Mouse (Mus musculus) CH12.LX (cell line): ENCODE results near the gene Nup133.

Source experiments
- BHLHE40 ChIP-seq: IDR thresholded peaks from 2 replicates; pipeline ENCODE4 v1.6.1; 2011; ENCODE audit warnings: mild to moderate bottlenecking, low read depth, low read length, improper control_type of control experiment
- CTCF ChIP-seq, 2 experiments: IDR thresholded peaks in 1 of 2; conservative IDR thresholded peaks in 1 of 2; 2 replicates each; pipeline ENCODE4 v1.5.1; 2011 to 2012; ENCODE audit warnings: low read depth in 2 of 2, low read length in 2 of 2, improper control_type of control experiment in 1 of 2, inconsistent platforms in 1 of 2, mild to moderate bottlenecking in 1 of 2, moderate library complexity in 1 of 2
- E2F4 ChIP-seq: IDR thresholded peaks from 2 replicates; pipeline ENCODE4 v1.6.1; 2011; ENCODE audit warnings: low read depth, low read length, improper control_type of control experiment; ENCODE audit not compliant: insufficient replicate concordance
- ELF1 ChIP-seq: IDR thresholded peaks from 2 replicates; pipeline ENCODE4 v1.6.1; 2014; ENCODE audit warnings: low read depth, mild to moderate bottlenecking, inconsistent platforms, low read length, improper control_type of control experiment
- GABPA ChIP-seq: IDR thresholded peaks from 2 replicates; pipeline ENCODE4 v1.6.1; 2012; ENCODE audit warnings: low read depth, low read length, improper control_type of control experiment, inconsistent platforms; ENCODE audit not compliant: insufficient replicate concordance
- MAFK ChIP-seq: IDR thresholded peaks from 2 replicates; pipeline ENCODE4 v1.6.1; 2011; ENCODE audit warnings: low read length, improper control_type of control experiment; ENCODE audit not compliant: insufficient replicate concordance
- POLR2A ChIP-seq: IDR thresholded peaks from 2 replicates; pipeline ENCODE4 v1.6.1; 2011; ENCODE audit warnings: low read depth, mild to moderate bottlenecking, improper control_type of control experiment, low read length

- TF ChIP-seq GABPA, result no peak
- TF ChIP-seq CTCF (conservative IDR thresholded peaks at IDR 0.05 in 1 of 2, IDR thresholded peaks at IDR 0.05 in 1 of 2; ENCODE audit: low read depth in 2 of 2, low read length in 2 of 2), result no peak
- no peak for TF ChIP-seq BHLHE40
- TF ChIP-seq POLR2A, result no peak
- TF ChIP-seq ELF1, result no peak
- no peak for TF ChIP-seq MAFK
- TF ChIP-seq E2F4, result no peak
Observed at GRCm38 (mm10) chr8:123874324-123874723, 74.7 kb downstream of the Nup133 start.
